12 mouse cellular contexts compared by ENCODE assay signal in genomic region chr5:15005584-15005983, GRCm38 (mm10). TPM values are rescaled to one million over a fixed set of nuclear protein-coding genes. Genes with fewer than 3 reads are reported as not detected.
DNase-seq lines count a peak whose midpoint lies in the region; ATAC-seq and TF ChIP-seq lines count a peak whose summit lies in the region.
"Not testable (repeated sequence)": the region's sequence is repeated elsewhere in the genome, so short reads cannot be mapped to it uniquely, and the experiment has no call there.
"Had no signal": no experiment of that assay in that cellular context is flagged by ENCODE, and none has a peak within 500 bp of the region (broad histone marks: within the 10 kb centered on the region; RNA-seq: fewer than 3 reads in every experiment).

No protein-coding gene starts in this region.

- WGBS in forebrain, embryonic 14.5 days: 71% methylated on average over 2 of the region's 4 CpGs
- WGBS in hindbrain, embryonic 13.5 days: 59% methylated on average over 3 of the region's 4 CpGs
- 65% methylated on average over 2 of the region's 4 CpGs for WGBS in intestine, postnatal 0 days
- WGBS in limb, embryonic 13.5 days: 58% methylated on average over 3 of the region's 4 CpGs
- WGBS in lung, embryonic 14.5 days: 51% methylated on average over 2 of the region's 4 CpGs
- WGBS in midbrain, embryonic 15.5 days: 59% methylated on average over 3 of the region's 4 CpGs
- 66% methylated on average over 3 of the region's 4 CpGs for WGBS in neural tube, embryonic 15.5 days

- not testable (repeated sequence) for H3K4me3 ChIP-seq in forebrain, embryonic 14.5 days (ENCODE audit: low read depth, low read length); hindbrain, embryonic 13.5 days; intestine, postnatal 0 days (ENCODE audit: low read depth, low read length); limb, embryonic 13.5 days; lung, embryonic 14.5 days (ENCODE audit: low read depth, low read length); midbrain, embryonic 15.5 days; neural tube, embryonic 15.5 days (replicated peaks)

- H3K4me1 ChIP-seq in forebrain, embryonic 14.5 days (ENCODE audit: control insufficient read depth, insufficient read depth, low read length); hindbrain, embryonic 13.5 days (replicated peaks); intestine, postnatal 0 days (replicated peaks; ENCODE audit: control insufficient read depth, insufficient read depth, low read length); limb, embryonic 13.5 days; lung, embryonic 14.5 days (ENCODE audit: insufficient read depth); midbrain, embryonic 15.5 days; neural tube, embryonic 15.5 days: not testable (repeated sequence)

- not testable (repeated sequence) for H3K4me2 ChIP-seq in forebrain, embryonic 14.5 days (ENCODE audit: low read length); hindbrain, embryonic 13.5 days; intestine, postnatal 0 days (replicated peaks; ENCODE audit: low read depth); limb, embryonic 13.5 days (replicated peaks); lung, embryonic 14.5 days; midbrain, embryonic 15.5 days; neural tube, embryonic 15.5 days

- TF ChIP-seq CTCF in intestine, postnatal 0 days (IDR thresholded peaks at IDR 0.05; ENCODE audit: low read depth); lung, embryonic 14.5 days (IDR thresholded peaks at IDR 0.05; ENCODE audit: low read depth): not testable (repeated sequence)

- H3K27me3 ChIP-seq in forebrain, embryonic 14.5 days (replicated peaks; ENCODE audit: control insufficient read depth, insufficient read depth, low read length); hindbrain, embryonic 13.5 days; intestine, postnatal 0 days (replicated peaks; ENCODE audit: control insufficient read depth, insufficient read depth, low read length); limb, embryonic 13.5 days; lung, embryonic 14.5 days (ENCODE audit: insufficient read depth, low read length); midbrain, embryonic 15.5 days (replicated peaks); neural tube, embryonic 15.5 days (replicated peaks): not testable (repeated sequence)

- peak; percentile 54; the same call in 1 of the 2 replicates for ATAC-seq in forebrain, embryonic 14.5 days
- peak; percentile 55 for ATAC-seq in hindbrain, embryonic 13.5 days (ENCODE audit: low FRiP score)
- ATAC-seq in intestine, postnatal 0 days: peak; percentile 53; the same call in 1 of the 2 replicates
- ATAC-seq in limb, embryonic 13.5 days (ENCODE audit: low FRiP score, low read depth): peak; percentile 45; the same call in 1 of the 2 replicates
- 0 out of 2 replicates have a peak, but pooled peaks have one; percentile 47 for ATAC-seq in lung, embryonic 14.5 days (ENCODE audit: insufficient read depth)
- 0 out of 2 replicates have a peak, but pooled peaks have one; percentile 22 for ATAC-seq in midbrain, embryonic 15.5 days (replicated peaks)
- peak; percentile 45; the same call in 1 of the 2 replicates for ATAC-seq in neural tube, embryonic 15.5 days (ENCODE audit: low FRiP score)

- DNase-seq in forebrain, embryonic 14.5 days (ENCODE audit: low spot score); lung, embryonic 14.5 days: not testable (repeated sequence)

- H3K9me3 ChIP-seq in forebrain, embryonic 14.5 days (replicated peaks; ENCODE audit: control insufficient read depth, low read length): peaks cover 26% of the 10 kb centered on the region
- H3K9me3 ChIP-seq in hindbrain, embryonic 13.5 days: peaks cover 23% of the 10 kb centered on the region
- H3K9me3 ChIP-seq in intestine, postnatal 0 days (ENCODE audit: control insufficient read depth): peaks cover 11% of the 10 kb centered on the region
- peaks cover 29% of the 10 kb centered on the region for H3K9me3 ChIP-seq in limb, embryonic 13.5 days
- H3K9me3 ChIP-seq in lung, embryonic 14.5 days (ENCODE audit: low read depth, low read length): not testable (repeated sequence)
- peaks cover 32% of the 10 kb centered on the region for H3K9me3 ChIP-seq in midbrain, embryonic 15.5 days
- peaks cover 24% of the 10 kb centered on the region for H3K9me3 ChIP-seq in neural tube, embryonic 15.5 days (replicated peaks)

- H3K27ac ChIP-seq in forebrain, embryonic 14.5 days (ENCODE audit: low read depth, low read length); hindbrain, embryonic 13.5 days; intestine, postnatal 0 days (ENCODE audit: low read depth, low read length); limb, embryonic 13.5 days; lung, embryonic 14.5 days (ENCODE audit: low read depth); midbrain, embryonic 15.5 days; neural tube, embryonic 15.5 days (replicated peaks): not testable (repeated sequence)

- H3K36me3 ChIP-seq in forebrain, embryonic 14.5 days (ENCODE audit: control insufficient read depth, insufficient read depth, low read length); hindbrain, embryonic 13.5 days; intestine, postnatal 0 days (ENCODE audit: control insufficient read depth, insufficient read depth); limb, embryonic 13.5 days; lung, embryonic 14.5 days (ENCODE audit: insufficient read depth); midbrain, embryonic 15.5 days (replicated peaks); neural tube, embryonic 15.5 days: not testable (repeated sequence)

- H3K9ac ChIP-seq in forebrain, embryonic 14.5 days (ENCODE audit: low read length); hindbrain, embryonic 13.5 days; intestine, postnatal 0 days (ENCODE audit: low read depth, low read length); limb, embryonic 13.5 days; lung, embryonic 14.5 days; midbrain, embryonic 15.5 days; neural tube, embryonic 15.5 days (replicated peaks): not testable (repeated sequence)

RNA-seq across cellular contexts. Expression of gene Gm10354, which starts 26.8 kb away (rescaled TPM):
- not detected in 2 replicates for polyA plus RNA-seq in forebrain, embryonic 14.5 days (2014; fragmentation: Nextera tagmentation; extraction: Ambion mirVana)
- polyA plus RNA-seq in hindbrain, embryonic 13.5 days (2015; fragmentation: Nextera tagmentation; extraction: Ambion mirVana): not detected in 2 replicates
- polyA plus RNA-seq in intestine, postnatal 0 days (2015; fragmentation: Nextera tagmentation; extraction: Ambion mirVana): not detected in 2 replicates
- not detected in 2 replicates for polyA plus RNA-seq in limb, embryonic 13.5 days (2015; fragmentation: Nextera tagmentation; extraction: Ambion mirVana)
- polyA plus RNA-seq in lung, embryonic 14.5 days (2014; fragmentation: Nextera tagmentation; extraction: Ambion mirVana): not detected in 2 replicates
- not detected in 2 replicates for polyA plus RNA-seq in midbrain, embryonic 15.5 days (2015; fragmentation: Nextera tagmentation; extraction: Ambion mirVana)
- not detected in 2 replicates for polyA plus RNA-seq in neural tube, embryonic 15.5 days (2015; fragmentation: Nextera tagmentation; extraction: Ambion mirVana)
- polyA plus RNA-seq: cerebellum, adult 2 months; forebrain, embryonic 15.5 days; heart, embryonic 16.5 days; hindbrain, embryonic 10.5 days; kidney, adult 2 months had no signal

RNA-seq across cellular contexts. Expression of gene Gm17019, which starts 27.2 kb away (rescaled TPM):
- polyA plus RNA-seq in forebrain, embryonic 14.5 days (2014; fragmentation: Nextera tagmentation; extraction: Ambion mirVana): not detected in 2 replicates
- not detected in 2 replicates for polyA plus RNA-seq in hindbrain, embryonic 13.5 days (2015; fragmentation: Nextera tagmentation; extraction: Ambion mirVana)
- polyA plus RNA-seq in intestine, postnatal 0 days (2015; fragmentation: Nextera tagmentation; extraction: Ambion mirVana): not detected in 2 replicates
- not detected in 2 replicates for polyA plus RNA-seq in limb, embryonic 13.5 days (2015; fragmentation: Nextera tagmentation; extraction: Ambion mirVana)
- polyA plus RNA-seq in lung, embryonic 14.5 days (2014; fragmentation: Nextera tagmentation; extraction: Ambion mirVana): not detected in 2 replicates
- polyA plus RNA-seq in midbrain, embryonic 15.5 days (2015; fragmentation: Nextera tagmentation; extraction: Ambion mirVana): not detected in 2 replicates
- not detected in 2 replicates for polyA plus RNA-seq in neural tube, embryonic 15.5 days (2015; fragmentation: Nextera tagmentation; extraction: Ambion mirVana)
- polyA plus RNA-seq: cerebellum, adult 2 months; forebrain, embryonic 15.5 days; heart, embryonic 16.5 days; hindbrain, embryonic 10.5 days; kidney, adult 2 months had no signal
